Mouse (Mus musculus) testis, adult 2 months (tissue): Measurements from ENCODE around the gene Smdt1.

Experiments used
- CTCF ChIP-seq: fragments of 200-500 bp; IDR thresholded peaks from 2 replicates; pipeline ENCODE4 v1.5.1; 2012; ENCODE audit warnings: low read depth, mild to moderate bottlenecking, inconsistent platforms, low read length, moderate library complexity; ENCODE audit not compliant: control insufficient read depth, insufficient read depth, insufficient replicate concordance
- POLR2A ChIP-seq: fragments of 200-500 bp; IDR thresholded peaks from 2 replicates; pipeline ENCODE4 v1.6.1; 2012; ENCODE audit warnings: low read depth, mild to moderate bottlenecking, inconsistent platforms, low read length, moderate library complexity; ENCODE audit not compliant: control insufficient read depth

DNA sequence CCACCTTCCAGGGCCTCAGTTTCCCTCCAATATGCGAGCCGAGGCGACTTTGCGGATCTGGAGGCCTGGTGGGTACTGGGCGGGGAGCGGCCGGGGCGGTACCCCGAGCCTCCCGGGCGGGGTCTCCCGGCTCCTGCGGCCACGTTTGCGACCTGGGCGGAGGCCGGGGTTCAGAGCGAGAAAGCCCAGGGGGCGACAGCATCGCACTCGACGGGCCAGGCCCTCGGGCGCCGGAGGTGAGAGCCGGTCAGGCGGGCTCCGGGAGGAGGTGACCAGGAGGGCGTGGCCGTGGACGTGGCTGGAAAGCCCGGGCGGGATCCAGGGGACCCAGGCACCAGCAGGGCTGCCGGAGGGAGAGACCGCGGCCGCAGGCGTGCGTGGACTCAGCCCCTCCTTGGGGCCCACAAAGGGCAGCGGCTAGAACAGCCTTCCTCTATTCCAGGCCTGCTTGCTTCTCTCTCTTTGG is 2.3 kb downstream of the Smdt1 start:
- TF ChIP-seq CTCF, result no peak
- TF ChIP-seq POLR2A, result no peak
